Mouse (Mus musculus): ENCODE measurements around the gene Tnf. TPM values are rescaled to one million over a fixed set of nuclear protein-coding genes. Genes with fewer than 3 reads are reported as not detected.

The Tnf gene
- polyA plus RNA-seq, 1 experiment from 2014 or later = not detected

DNA sequence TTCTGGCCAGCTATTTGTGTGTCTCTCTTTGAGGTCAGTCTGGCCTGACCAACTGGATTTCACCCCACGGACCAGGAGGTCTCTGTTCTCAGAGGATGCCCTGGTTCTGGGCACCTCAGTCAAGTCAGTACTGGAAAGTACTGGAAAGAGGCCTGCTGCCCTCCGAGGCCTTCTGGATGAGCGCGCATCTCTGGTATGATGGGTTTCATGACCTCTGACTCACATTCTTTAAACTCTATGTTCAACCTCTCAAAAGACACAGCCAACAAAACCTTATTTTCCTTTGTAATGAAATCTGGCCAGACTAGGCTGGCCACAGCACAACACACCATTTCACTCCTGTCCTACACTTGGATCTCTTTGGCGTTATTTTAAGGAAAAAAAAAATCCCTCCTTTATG lies 23.6 kb upstream of the Tnf start:
- 96% methylated on average over 5 of the region's 5 CpGs for WGBS
- no peak for ATAC-seq (ENCODE audit: low FRiP score, low TSS enrichment)
- H3K4me3 ChIP-seq (ENCODE audit: low read length) = no peak overlapping the region
- no peaks in the 10 kb centered on the region for H3K9me3 ChIP-seq (ENCODE audit: control insufficient read depth, low read length)
- H3K36me3 ChIP-seq (ENCODE audit: control insufficient read depth, insufficient read depth, low read length) = peaks cover 45% of the 10 kb centered on the region
- H3K4me1 ChIP-seq (ENCODE audit: control insufficient read depth, insufficient read depth, low read length) = no peaks in the 10 kb centered on the region
- no peaks in the 10 kb centered on the region for H3K27me3 ChIP-seq (ENCODE audit: control insufficient read depth, insufficient read depth, low read length)
- H3K27ac ChIP-seq (ENCODE audit: low read depth, low read length) = no peak overlapping the region
- no peak overlapping the region for H3K4me2 ChIP-seq (replicated peaks; ENCODE audit: low read depth, low read length)
- no peak overlapping the region for H3K9ac ChIP-seq (ENCODE audit: low read depth, low read length)

DNA sequence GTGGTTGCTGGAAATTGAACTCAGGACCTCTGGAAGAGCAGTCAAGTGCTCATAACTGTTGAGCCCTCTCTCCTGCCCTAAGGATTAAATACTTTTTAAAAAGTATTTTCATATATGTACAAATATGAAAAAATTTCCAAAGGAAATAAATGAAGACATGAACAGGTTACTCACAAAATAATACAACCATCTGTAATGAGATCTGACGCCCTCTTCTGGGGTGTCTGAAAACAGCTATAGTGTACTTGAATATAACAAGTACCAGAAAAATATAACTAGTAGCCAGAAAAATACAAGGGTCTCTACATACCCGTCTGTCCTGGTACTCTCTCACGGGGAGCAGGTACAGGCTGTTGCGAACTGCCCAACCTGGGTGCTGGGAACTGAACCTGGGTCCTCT lies 22.8 kb upstream of the Tnf start:
- H3K36me3 ChIP-seq (ENCODE audit: control insufficient read depth, insufficient read depth, low read length) = peaks cover 47% of the 10 kb centered on the region
- H3K9ac ChIP-seq (ENCODE audit: low read depth, low read length) = no peak overlapping the region
- H3K27me3 ChIP-seq (ENCODE audit: control insufficient read depth, insufficient read depth, low read length) = no peaks in the 10 kb centered on the region
- H3K4me1 ChIP-seq (ENCODE audit: control insufficient read depth, insufficient read depth, low read length) = no peaks in the 10 kb centered on the region; the same call in 1 of the 2 replicates
- no peak overlapping the region for H3K4me3 ChIP-seq (ENCODE audit: low read length)
- 92% methylated on average over 4 of the region's 4 CpGs for WGBS
- no peak overlapping the region for H3K4me2 ChIP-seq (replicated peaks; ENCODE audit: low read depth, low read length)
- no peak overlapping the region for H3K27ac ChIP-seq (ENCODE audit: low read depth, low read length)
- ATAC-seq (ENCODE audit: low FRiP score, low TSS enrichment) = no peak
- no peaks in the 10 kb centered on the region for H3K9me3 ChIP-seq (ENCODE audit: control insufficient read depth, low read length)

DNA sequence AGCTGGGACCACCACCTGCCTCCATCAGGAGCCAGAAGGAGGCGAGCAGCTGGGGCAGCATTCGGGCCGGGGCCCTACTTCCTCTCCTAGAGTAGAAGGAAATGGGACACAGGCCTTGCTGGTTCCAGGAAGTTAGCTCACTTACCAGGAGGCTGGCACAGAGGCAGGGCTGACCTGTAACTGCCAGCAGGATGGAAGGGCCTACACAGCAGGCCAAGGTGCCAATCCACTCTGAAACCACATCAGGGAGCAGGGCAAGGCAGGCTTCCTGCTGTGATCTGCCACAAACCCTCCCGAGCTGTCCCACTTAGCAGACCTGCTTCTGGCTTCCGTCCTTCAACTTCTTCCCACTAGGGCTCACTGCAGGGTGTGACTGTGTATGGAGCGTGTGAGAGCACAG lies 20.5 kb upstream of the Tnf start:
- 90% methylated on average over 6 of the region's 6 CpGs for WGBS
- H3K4me3 ChIP-seq (ENCODE audit: low read length) = no peak overlapping the region
- H3K9me3 ChIP-seq (ENCODE audit: control insufficient read depth, low read length) = no peaks in the 10 kb centered on the region
- no peak overlapping the region for H3K4me2 ChIP-seq (replicated peaks; ENCODE audit: low read depth, low read length)
- ATAC-seq (ENCODE audit: low FRiP score, low TSS enrichment) = no peak
- no peaks in the 10 kb centered on the region; the same call in 1 of the 2 replicates for H3K4me1 ChIP-seq (ENCODE audit: control insufficient read depth, insufficient read depth, low read length)
- H3K27me3 ChIP-seq (ENCODE audit: control insufficient read depth, insufficient read depth, low read length) = no peaks in the 10 kb centered on the region
- no peak overlapping the region for H3K27ac ChIP-seq (ENCODE audit: low read depth, low read length)
- H3K36me3 ChIP-seq (ENCODE audit: control insufficient read depth, insufficient read depth, low read length) = peaks cover 27% of the 10 kb centered on the region
- no peak overlapping the region for H3K9ac ChIP-seq (ENCODE audit: low read depth, low read length)

DNA sequence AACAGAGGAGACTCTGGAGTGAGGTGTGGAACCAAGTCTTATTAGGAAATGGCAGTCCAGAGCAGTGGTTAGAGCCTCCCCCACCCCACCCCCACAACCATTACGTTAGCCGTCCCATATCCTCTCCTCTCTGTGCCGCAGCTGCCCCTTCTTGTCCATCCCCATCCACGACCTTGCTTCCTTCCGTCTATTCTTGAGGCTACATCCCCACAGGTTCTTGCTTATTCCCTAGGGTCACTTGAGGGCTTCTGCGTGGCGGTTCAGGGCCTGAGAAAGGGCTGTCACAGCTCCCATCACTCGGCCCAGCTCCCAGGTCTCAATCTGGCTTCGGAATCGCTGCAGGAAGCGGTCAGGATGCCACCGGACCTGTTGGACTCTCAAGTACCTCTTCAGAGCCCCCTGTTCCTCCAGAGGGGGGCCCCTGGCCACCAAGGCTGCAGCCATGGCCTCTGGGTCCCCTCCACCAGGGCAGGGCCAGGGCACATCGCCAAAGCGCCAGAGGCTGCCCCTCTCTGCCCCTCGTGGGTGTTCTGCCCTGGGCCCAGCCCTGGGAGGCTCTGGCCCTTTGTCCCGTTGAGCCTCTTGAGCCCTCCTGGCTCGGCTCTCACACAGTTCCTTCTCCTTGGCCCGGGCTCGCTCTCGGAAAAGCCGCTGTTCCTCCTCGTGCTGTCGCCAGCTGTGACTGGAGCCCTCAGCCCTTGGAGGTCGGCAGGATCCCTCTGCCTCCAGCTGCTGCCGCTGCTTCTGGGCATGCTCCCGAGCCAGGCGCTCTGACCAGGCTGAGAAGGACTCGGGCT lies 18.5 kb upstream of the Tnf start, which contains the start of gene Gm16181:
Gene Gm16181 (plus strand): TSS at position 679 of the 797 bp plus-strand sequence.
- Histone ChIP-seq H3K4me3 (ENCODE audit: low read length) (no peak within 1 kb of the TSS), H3K27ac (ENCODE audit: low read depth, low read length) (peak within 1 kb of the TSS; percentile 51), H3K27me3 (ENCODE audit: control insufficient read depth, insufficient read depth, low read length) (no peaks in the 10 kb centered on the region), H3K4me2 (replicated peaks; ENCODE audit: low read depth, low read length) (no peak within 1 kb of the TSS), H3K9ac (ENCODE audit: low read depth, low read length) (no peak within 1 kb of the TSS), H3K9me3 (ENCODE audit: control insufficient read depth, low read length) (no peaks in the 10 kb centered on the region), H3K4me1 (ENCODE audit: control insufficient read depth, insufficient read depth, low read length) (no peaks in the 10 kb centered on the region; the same call in 1 of the 2 replicates), H3K36me3 (ENCODE audit: control insufficient read depth, insufficient read depth, low read length) (peaks cover 25% of the 10 kb centered on the region)
- 72% methylated on average over 28 of the region's 28 CpGs for WGBS
- ATAC-seq (ENCODE audit: low FRiP score, low TSS enrichment) = peak; percentile 41; the same call in 1 of the 2 replicates

DNA sequence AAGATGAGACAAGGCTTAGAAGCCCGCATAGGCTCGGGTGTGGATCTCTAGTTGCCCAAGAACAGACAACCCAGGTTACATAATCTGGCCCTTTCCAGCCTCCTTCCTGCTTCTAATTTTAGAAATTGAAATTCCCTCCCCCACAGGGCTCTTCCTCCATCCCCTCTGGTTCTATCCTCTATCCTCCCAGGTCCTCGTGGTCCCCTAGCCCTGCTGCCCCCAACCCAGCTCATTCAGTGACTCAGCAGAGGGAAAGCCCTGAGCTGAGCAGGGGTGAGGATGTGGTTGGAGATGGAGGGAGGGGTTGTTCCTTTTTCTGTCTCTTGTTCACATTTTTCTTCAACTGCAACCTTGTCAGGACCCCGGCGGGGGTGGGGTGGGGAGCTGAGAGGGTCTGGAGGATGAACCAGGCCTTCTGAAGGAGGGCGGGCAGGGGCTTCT lies 17.8 kb upstream of the Tnf start:
- Histone ChIP-seq H3K27me3 (ENCODE audit: control insufficient read depth, insufficient read depth, low read length) (no peaks in the 10 kb centered on the region), H3K9me3 (ENCODE audit: control insufficient read depth, low read length) (no peaks in the 10 kb centered on the region), H3K27ac (ENCODE audit: low read depth, low read length) (peak overlapping the region; percentile 42; the same call in 1 of the 2 replicates), H3K4me3 (ENCODE audit: low read length) (no peak overlapping the region), H3K9ac (ENCODE audit: low read depth, low read length) (no peak overlapping the region), H3K4me1 (ENCODE audit: control insufficient read depth, insufficient read depth, low read length) (no peaks in the 10 kb centered on the region; the same call in 1 of the 2 replicates), H3K4me2 (replicated peaks; ENCODE audit: low read depth, low read length) (no peak overlapping the region), H3K36me3 (ENCODE audit: control insufficient read depth, insufficient read depth, low read length) (peaks cover 25% of the 10 kb centered on the region)
- no peak for ATAC-seq (ENCODE audit: low FRiP score, low TSS enrichment)
- WGBS = 88% methylated on average over 6 of the region's 6 CpGs

DNA sequence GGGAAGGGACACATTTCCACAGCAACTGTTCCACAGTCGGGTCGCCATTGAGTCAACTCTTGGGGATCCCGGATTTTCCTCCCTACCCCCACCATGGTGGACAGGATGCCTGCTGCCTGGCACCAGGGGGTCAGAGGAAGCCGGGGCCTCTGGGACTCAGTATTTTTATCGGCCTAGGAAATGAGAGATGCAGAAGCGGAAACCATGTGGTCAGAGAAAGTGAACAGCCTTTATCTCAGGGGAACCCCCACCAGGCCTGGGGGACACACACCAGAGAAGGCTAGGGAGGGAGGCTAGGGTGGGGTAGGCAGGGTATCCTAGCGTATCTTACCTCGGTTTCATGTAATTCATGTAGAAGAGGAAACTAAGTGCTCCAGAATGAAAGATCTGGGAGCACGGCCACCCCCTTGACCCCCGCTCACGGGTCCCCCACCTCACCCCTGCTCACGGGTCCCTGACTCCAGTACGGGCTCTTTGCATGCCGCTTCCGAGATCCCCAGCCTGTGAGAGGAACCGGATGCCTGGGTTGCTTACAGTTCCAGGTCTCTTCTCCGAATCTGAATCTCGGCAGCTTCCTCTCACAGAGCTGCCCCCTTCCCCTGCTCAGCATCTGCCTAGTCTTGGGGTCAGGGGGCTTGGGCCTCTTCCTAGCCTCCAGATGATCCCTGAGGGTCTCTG lies 16.8 kb upstream of the Tnf start:
- H3K27ac ChIP-seq (ENCODE audit: low read depth, low read length) = peak overlapping the region; percentile 15; the same call in 1 of the 2 replicates
- ATAC-seq (ENCODE audit: low FRiP score, low TSS enrichment) = no peak
- H3K4me1 ChIP-seq (ENCODE audit: control insufficient read depth, insufficient read depth, low read length) = no peaks in the 10 kb centered on the region; the same call in 1 of the 2 replicates
- H3K9me3 ChIP-seq (ENCODE audit: control insufficient read depth, low read length) = no peaks in the 10 kb centered on the region
- H3K4me3 ChIP-seq (ENCODE audit: low read length) = no peak overlapping the region
- no peak overlapping the region for H3K9ac ChIP-seq (ENCODE audit: low read depth, low read length)
- no peaks in the 10 kb centered on the region for H3K27me3 ChIP-seq (ENCODE audit: control insufficient read depth, insufficient read depth, low read length)
- 79% methylated on average over 18 of the region's 18 CpGs for WGBS
- H3K36me3 ChIP-seq (ENCODE audit: control insufficient read depth, insufficient read depth, low read length) = peaks cover 25% of the 10 kb centered on the region
- H3K4me2 ChIP-seq (replicated peaks; ENCODE audit: low read depth, low read length) = no peak overlapping the region

DNA sequence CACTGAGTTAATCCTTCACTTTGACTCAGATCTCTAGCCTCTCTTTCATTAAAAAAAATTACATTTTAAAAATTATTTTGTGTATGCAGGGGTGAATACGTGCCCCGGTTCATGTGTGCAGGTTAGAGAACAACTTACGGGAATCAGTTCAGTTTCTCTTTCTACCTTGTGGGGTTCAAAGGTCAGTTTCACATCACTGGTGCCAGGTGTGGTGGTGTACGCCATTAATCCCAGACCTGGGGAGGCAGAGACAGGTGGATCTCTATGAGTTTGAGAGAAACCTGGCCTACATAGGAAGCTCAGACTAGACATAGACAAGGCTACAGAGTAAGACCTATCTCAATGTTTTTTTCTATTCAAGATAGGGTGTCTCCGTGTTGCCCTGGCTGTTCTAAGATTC lies 11.3 kb upstream of the Tnf start:
- H3K4me2 ChIP-seq (replicated peaks; ENCODE audit: low read depth, low read length) = no peak overlapping the region

DNA sequence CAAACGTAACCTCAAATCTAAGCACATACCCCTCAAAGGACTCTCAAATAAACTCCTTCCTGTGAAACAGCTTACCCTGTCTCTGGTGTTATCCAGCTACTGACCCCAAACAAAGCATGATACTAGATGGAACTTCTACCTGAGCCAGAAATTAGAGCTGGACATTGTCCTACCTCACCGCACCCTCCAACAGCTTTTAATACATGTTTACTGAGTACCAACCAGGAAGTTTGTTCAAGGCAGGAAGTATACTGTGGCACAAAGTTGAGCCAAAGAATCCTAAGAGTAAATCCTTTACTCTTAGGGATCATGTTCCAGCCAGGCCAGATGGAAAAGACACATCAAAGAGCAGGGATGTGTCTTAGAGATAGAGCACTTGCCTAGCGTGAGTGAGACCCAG lies 8.8 kb upstream of the Tnf start:
- no peak overlapping the region for H3K27ac ChIP-seq (ENCODE audit: low read depth, low read length)
- no peak overlapping the region for H3K9ac ChIP-seq (ENCODE audit: low read depth, low read length)
- H3K4me2 ChIP-seq (replicated peaks; ENCODE audit: low read depth, low read length) = no peak overlapping the region
- ATAC-seq (ENCODE audit: low FRiP score, low TSS enrichment) = no peak
- no peaks in the 10 kb centered on the region for H3K9me3 ChIP-seq (ENCODE audit: control insufficient read depth, low read length)
- 48% methylated on average over 3 of the region's 3 CpGs for WGBS
- H3K36me3 ChIP-seq (ENCODE audit: control insufficient read depth, insufficient read depth, low read length) = no peaks in the 10 kb centered on the region
- no peaks in the 10 kb centered on the region for H3K27me3 ChIP-seq (ENCODE audit: control insufficient read depth, insufficient read depth, low read length)
- no peak overlapping the region for H3K4me3 ChIP-seq (ENCODE audit: low read length)
- no peaks in the 10 kb centered on the region for H3K4me1 ChIP-seq (ENCODE audit: control insufficient read depth, insufficient read depth, low read length)

More for the DNA sequence above, 11.3 kb upstream of the Tnf start:
- 88% methylated on average over 5 of the region's 5 CpGs for WGBS
- no peak for ATAC-seq (ENCODE audit: low FRiP score, low TSS enrichment)
- H3K9me3 ChIP-seq (ENCODE audit: control insufficient read depth, low read length) = no peaks in the 10 kb centered on the region
- no peaks in the 10 kb centered on the region for H3K36me3 ChIP-seq (ENCODE audit: control insufficient read depth, insufficient read depth, low read length)
- H3K27ac ChIP-seq (ENCODE audit: low read depth, low read length) = no peak overlapping the region
- H3K4me1 ChIP-seq (ENCODE audit: control insufficient read depth, insufficient read depth, low read length) = no peaks in the 10 kb centered on the region
- H3K9ac ChIP-seq (ENCODE audit: low read depth, low read length) = no peak overlapping the region
- no peak overlapping the region for H3K4me3 ChIP-seq (ENCODE audit: low read length)
- H3K27me3 ChIP-seq (ENCODE audit: control insufficient read depth, insufficient read depth, low read length) = no peaks in the 10 kb centered on the region

All from kidney, embryonic 14.5 days (tissue).